Mouse (Mus musculus) yolk sac, embryonic 10.5 days (tissue): ENCODE results near the gene Hist2h3c1.
A peak's percentile ranks its signal among the peaks of the same experiment; 100 is the strongest.
"Not testable (repeated sequence)": the region's sequence is repeated elsewhere in the genome, so short reads cannot be mapped to it uniquely, and the experiment has no call there.

Source experiments
- DNase-seq: peaks from one replicate; pipeline ENCODE4 v3.0.0-alpha.2; 2017; ENCODE audit warnings: low spot score

Hist2h3c1 gene

GRCm38 (mm10) chr3:96246427-96246856 is at the start of gene Hist2h3c1:
Gene Hist2h3c1, plus strand, starts transcription at chr3:96246685.
- DNase-seq: not testable (repeated sequence)

GRCm38 (mm10) chr3:96197129-96197749 is 49.2 kb upstream of the Hist2h3c1 start:
- peak; percentile 89 for DNase-seq

DNA sequence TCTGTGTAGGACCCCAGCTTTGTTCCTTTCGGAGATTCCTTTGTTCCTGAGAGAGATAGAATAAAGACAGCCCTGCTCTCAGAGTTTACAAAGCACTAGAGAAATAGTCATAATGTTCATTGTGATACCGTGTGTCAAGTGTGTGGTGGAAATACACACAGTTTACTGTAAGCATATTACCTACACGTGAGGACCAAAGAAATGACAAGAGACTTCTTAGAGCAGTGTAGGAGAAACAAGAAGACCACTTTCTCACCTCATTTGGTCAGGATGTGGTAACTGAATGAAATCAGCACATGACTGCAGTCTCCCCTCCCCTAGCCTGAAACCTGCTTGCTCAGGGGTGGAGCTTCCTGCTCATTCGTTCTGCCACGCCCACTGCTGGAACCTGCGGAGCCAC is 48.3 kb upstream of the Hist2h3c1 start:
- DNase-seq: peak; percentile 59

DNA sequence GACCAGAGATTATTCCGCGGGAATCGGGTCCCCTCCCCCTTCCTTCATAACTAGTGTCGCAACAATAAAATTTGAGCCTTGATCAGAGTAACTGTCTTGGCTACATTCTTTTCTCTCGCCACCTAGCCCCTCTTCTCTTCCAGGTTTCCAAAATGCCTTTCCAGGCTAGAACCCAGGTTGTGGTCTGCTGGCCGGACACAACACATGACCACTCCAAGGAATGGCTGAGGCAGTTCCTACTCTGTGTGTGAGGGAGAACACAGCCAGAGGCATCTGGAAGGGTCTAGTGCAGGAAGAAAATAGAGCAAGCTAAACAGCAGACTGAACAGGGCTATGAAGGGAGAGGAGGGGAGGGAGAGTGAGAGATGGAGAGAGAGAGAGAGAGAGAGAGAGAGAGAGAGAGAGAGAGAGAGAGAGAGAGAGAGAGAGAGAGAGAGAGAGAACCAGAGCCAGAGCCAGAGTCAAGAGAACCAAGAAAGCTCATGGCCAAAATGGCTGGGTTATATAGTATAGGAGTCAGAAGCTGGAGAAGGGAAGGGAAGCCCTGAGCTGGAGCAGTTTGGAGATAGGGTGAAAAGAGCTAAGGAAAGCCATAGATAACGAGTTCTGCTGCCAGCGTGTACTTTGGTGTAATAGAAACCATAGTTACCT is 47.8 kb upstream of the Hist2h3c1 start:
- peak; percentile 13 for DNase-seq

DNA sequence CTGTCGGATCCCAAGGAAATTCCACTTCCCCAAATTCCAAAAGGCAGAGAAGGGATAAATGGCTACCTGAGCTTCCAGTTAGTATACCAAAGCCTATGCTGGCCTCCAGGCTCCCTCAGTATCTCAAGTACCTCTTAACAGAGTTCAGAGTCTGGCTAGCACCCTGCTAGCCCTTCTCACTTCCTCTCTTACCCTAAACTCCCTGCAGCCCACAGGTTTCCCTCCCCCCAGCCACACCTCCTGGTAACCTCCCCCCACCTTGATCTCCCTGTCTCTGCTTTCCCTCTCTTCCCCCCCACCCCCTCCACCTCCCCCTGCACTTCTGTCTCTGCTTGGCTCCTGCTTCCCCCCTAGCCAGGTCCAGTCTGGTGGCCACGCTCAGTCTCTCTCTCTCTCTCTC is 46.8 kb upstream of the Hist2h3c1 start:
- DNase-seq: no peak

DNA sequence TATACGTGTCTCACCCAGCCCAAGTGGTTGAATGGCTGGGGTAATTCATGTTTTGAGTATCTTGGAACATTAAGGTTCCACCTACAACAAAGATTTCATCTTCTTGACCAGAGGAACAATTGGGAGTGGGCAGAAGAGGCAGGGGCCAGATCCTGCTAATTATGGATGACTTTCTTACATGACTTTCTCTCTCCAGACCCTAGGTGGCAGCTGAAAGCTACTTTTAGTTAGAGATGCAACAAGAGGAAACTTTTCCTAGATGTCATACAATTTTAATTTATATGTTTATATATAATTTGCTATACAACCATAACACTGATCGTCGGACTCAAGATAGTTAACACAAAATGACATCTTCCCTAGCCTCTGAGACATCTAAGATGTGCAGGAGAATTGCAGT is 38.7 kb upstream of the Hist2h3c1 start:
- no peak for DNase-seq

DNA sequence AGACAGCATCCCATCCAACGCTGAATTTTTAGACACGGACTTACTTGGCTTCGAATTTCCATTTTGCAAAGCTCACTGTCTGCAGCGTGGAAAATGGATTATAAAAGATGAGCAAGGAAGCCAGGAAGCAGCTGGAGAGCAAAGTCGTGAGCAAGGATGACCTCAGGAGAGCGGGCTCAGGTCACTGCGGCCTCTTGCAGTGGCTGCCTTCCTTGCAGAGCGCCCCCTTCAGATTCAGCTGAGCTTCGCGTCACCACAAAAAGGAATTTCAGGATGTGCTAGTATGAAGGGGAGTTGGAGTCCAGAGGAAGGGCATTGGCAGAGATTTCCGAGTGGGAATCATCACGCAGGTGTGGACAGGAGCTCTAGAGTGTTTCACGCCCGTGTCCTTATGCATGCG is 37.2 kb upstream of the Hist2h3c1 start:
- no peak for DNase-seq

DNA sequence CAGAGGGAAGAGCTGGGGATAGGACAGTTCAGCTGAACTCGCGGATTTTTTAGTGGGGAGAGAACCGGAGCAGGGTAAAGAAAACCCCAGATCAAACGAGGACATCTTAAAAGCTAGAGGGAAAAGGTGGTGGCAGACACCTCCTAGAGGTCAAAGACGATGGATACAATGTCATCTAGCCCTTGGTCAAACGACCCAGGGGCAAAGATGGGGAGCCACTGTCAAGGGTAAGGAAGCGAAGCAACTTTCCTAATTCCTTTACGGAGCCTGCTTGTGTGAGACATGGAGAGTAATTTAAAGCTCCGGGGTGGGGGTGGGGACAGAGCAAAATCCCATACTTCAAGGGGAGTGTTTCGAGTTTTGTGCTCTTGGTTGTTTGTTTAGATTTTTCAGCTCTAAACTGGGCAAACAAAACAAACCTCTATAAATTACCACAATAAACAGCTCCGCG is 27.3 kb upstream of the Hist2h3c1 start:
- DNase-seq: peak; percentile 71

- DNase-seq: peak; percentile 87
Measured at GRCm38 (mm10) chr3:96219661-96220130, 26.8 kb upstream of the Hist2h3c1 start, which contains the start of the genes Bola1 and Hist2h2ab. Gene Bola1, minus strand, starts transcription at chr3:96219709. Gene Hist2h2ab, plus strand, starts transcription at chr3:96219865.

- DNase-seq: peak; percentile 60
Measured at GRCm38 (mm10) chr3:96220131-96220764, 26.2 kb upstream of the Hist2h3c1 start.

- DNase-seq: peak; percentile 96
Measured at GRCm38 (mm10) chr3:96220765-96221639, 25.5 kb upstream of the Hist2h3c1 start, which contains the start of the genes Hist2h2ac and Hist2h2be. Gene Hist2h2ac, minus strand, starts transcription at chr3:96220880. Gene Hist2h2be, plus strand, starts transcription at chr3:96221119.

DNA sequence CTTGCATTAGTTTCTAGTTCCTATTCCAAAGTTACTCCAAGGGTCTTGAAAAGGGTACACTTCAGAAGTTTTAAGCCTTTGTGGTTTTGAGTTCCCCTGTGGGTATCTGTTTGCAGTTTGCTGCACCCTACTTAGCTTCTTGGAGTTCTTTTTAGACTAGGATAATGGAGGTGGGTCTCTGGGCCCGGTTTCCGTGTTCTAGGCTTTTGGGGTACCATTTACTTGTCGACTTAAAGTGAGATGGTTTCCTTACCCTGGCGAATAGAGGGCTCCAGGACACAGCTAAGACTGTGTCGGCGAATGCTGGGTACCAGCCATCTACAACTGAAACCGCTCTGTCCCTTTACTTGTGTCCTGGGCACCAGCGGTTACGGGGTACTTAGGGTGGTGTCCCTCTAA is 24.8 kb upstream of the Hist2h3c1 start:
- DNase-seq: peak; percentile 13

GRCm38 (mm10) chr3:96222774-96223173 is 23.7 kb upstream of the Hist2h3c1 start:
- no peak for DNase-seq

- no peak for DNase-seq
Measured at GRCm38 (mm10) chr3:96225421-96225820, 21.1 kb upstream of the Hist2h3c1 start.

GRCm38 (mm10) chr3:96226695-96227648 is 19.5 kb upstream of the Hist2h3c1 start:
- no peak for DNase-seq

DNA sequence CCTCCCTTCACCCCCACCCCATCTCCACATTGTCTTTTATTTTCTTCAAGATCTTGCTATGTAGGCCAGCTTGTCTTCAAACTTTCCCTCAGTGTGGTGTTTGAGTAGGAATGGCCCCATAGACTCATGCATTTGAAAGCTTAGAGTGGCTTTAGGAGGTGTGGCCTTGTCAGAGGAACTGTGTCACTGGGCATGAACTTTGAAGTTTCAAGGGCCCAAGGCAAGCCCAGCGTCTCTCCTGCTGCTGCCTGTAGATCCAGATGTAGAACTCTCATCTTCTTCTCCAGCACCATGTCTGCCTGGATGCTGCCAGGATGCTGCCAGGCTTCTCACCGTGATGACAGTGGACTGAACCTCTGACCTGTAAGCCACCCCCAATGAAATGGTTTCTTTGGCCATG is 17.7 kb upstream of the Hist2h3c1 start:
- DNase-seq: no peak

GRCm38 (mm10) chr3:96230404-96230803 is 16.1 kb upstream of the Hist2h3c1 start:
- DNase-seq: no peak

- DNase-seq: no peak
Measured at GRCm38 (mm10) chr3:96230910-96231757, 15.4 kb upstream of the Hist2h3c1 start.

DNA sequence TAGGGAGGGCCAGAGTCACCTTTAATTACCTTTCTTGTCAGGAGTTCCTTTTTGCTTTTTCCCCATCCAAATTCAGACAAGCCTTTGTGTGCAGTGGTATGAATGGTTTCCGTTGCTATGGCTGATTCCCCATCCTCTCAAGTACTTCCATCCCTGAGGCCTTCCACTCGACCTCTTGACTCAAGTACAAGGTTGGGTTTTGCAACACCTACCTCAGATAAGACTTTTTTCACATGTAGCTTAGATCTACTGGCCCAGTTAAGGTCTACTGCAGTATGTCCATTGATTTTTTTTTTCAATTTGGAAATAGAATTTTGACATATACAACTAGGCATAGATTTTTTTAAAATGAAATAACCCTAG is 14.7 kb upstream of the Hist2h3c1 start:
- DNase-seq: no peak

- no peak for DNase-seq
Measured at GRCm38 (mm10) chr3:96234914-96235313, 11.6 kb upstream of the Hist2h3c1 start.
